Mouse (Mus musculus) bone marrow, adult 2 months (tissue): ENCODE data around the gene Vrk2.

Experiments used
- CTCF ChIP-seq: fragments of 200-500 bp; IDR thresholded peaks from 2 replicates; pipeline ENCODE4 v1.5.1; 2011; ENCODE audit warnings: low read length, control low read depth; ENCODE audit not compliant: control insufficient read depth, insufficient read depth
- POLR2A ChIP-seq: fragments of 200-500 bp; IDR thresholded peaks from 2 replicates; pipeline ENCODE4 v1.6.1; 2011; ENCODE audit warnings: low read depth, mild to moderate bottlenecking, control low read depth, low read length, borderline replicate concordance; ENCODE audit not compliant: control insufficient read depth

DNA sequence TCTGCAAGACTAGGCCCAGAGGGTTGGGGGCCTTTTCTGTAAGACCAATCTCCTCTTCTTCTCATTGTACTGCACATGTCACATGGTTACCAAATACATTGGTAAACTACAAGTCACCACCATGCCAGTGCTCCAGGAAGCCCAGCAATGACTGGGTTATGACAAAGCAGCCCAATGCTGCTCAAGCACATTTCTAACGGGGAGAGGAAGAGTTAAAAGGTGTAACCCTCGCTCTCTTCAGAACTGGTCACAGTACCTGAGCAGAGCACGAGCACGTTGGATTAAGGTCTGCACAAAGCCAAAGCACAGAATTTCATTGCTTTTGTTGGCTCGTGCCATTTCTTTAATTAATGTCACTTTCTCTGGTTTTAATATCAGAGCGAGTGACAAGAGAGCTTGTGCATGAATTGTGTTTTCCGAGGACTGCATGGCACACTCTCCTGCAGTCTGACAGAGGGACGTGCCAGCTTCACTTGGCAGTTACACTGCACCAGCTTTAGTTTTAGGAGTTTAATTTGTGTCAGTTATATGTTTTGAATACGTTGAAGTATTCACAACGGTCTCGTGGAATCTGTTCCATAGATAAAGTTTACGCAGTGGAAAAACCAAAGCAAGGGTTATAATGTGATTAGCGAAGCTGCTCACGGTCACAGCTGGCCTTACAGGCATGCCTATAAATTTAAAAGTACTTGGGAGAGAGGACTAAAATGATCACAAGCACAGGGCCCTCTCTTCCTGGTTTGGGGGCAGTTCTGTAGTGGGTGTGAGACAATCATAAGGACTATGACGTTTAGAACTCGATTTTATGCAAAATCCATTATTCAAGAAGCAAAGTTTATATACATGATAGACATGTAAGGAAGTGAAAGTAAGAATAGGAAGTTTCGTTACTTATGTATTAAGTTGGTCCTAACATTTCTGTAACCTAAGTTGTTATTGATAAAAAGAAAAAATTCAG is 8.1 kb downstream of the Vrk2 start:
- TF ChIP-seq POLR2A (no peak), CTCF (no peak)
